Mouse (Mus musculus): ENCODE results near the gene Scarb2. TPM values are rescaled to one million over a fixed set of nuclear protein-coding genes. Genes with fewer than 3 reads are reported as not detected.
A peak's percentile ranks its signal among the peaks of the same experiment; 100 is the strongest.
"Not testable (repeated sequence)": the region's sequence is repeated elsewhere in the genome, so short reads cannot be mapped to it uniquely, and the experiment has no call there.

Scarb2 gene
- polyA plus RNA-seq (2016; fragmentation: Nextera tagmentation; extraction: Ambion mirVana) = 14.2 and 17.0 TPM in 2 replicates

DNA sequence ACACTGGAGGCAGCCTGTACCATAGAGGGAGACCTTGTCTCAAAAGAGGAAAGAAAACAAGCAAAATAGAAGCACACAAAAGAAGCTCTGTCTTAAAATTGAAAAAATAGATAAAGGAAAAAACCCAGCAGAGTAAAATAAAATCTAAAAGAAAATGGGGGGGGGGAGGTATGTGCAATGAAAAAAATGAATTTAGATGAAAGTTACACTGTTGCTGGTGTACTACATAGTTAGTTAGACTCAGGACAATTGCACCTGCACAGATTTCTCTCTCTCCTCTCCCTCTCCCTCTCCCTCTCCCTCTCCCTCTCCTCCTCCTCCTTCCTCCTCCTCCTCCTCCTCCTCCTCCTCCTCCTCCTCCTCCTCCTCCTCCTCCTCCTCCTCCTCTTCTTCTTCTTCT is at the start of gene Scarb2:
Scarb2 (minus strand) TSS at position 101 of the 400 bp plus-strand sequence.
- no peaks in the 10 kb centered on the region for H3K27me3 ChIP-seq
- peak within 1 kb of the TSS; percentile 71 for H3K4me2 ChIP-seq (replicated peaks)
- peak within 1 kb of the TSS; percentile 96; the same call in 1 of the 2 replicates for H3K9ac ChIP-seq (replicated peaks)
- peak within 1 kb of the TSS; percentile 90 for H3K4me3 ChIP-seq
- ATAC-seq (ENCODE audit: low FRiP score, low read depth) = no peak
- peaks cover 24% of the 10 kb centered on the region for H3K4me1 ChIP-seq
- H3K27ac ChIP-seq (replicated peaks) = peak within 1 kb of the TSS; percentile 99
- no peaks in the 10 kb centered on the region for H3K36me3 ChIP-seq
- no peaks in the 10 kb centered on the region for H3K9me3 ChIP-seq

DNA sequence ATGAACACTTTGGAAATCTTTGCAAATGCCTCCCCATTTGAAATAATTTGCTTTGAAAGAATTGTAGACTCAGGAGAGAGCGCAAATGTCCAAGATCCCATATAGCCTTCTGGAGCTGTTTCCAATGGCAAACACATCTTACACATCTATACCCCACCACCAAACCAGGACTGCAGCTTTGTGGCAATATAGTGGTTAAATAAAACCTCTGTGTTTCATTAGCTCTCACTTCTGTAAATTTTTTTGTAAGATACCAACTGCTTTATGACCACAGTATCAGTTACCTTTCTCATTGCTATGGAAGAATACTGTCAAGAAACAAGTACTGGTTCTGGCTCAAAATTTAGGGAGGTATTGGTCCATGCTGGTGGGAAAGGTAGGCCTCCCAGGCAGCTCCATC is 49.3 kb upstream of the Scarb2 start:
- Histone ChIP-seq H3K9me3 (no peaks in the 10 kb centered on the region), H3K9ac (replicated peaks) (no peak overlapping the region), H3K4me3 (no peak overlapping the region), H3K27ac (replicated peaks) (no peak overlapping the region), H3K36me3 (no peaks in the 10 kb centered on the region), H3K27me3 (no peaks in the 10 kb centered on the region), H3K4me2 (replicated peaks) (no peak overlapping the region), H3K4me1 (no peaks in the 10 kb centered on the region)
- WGBS = 100% methylated on average over 1 of the region's 1 CpGs
- ATAC-seq (ENCODE audit: low FRiP score, low read depth) = no peak

DNA sequence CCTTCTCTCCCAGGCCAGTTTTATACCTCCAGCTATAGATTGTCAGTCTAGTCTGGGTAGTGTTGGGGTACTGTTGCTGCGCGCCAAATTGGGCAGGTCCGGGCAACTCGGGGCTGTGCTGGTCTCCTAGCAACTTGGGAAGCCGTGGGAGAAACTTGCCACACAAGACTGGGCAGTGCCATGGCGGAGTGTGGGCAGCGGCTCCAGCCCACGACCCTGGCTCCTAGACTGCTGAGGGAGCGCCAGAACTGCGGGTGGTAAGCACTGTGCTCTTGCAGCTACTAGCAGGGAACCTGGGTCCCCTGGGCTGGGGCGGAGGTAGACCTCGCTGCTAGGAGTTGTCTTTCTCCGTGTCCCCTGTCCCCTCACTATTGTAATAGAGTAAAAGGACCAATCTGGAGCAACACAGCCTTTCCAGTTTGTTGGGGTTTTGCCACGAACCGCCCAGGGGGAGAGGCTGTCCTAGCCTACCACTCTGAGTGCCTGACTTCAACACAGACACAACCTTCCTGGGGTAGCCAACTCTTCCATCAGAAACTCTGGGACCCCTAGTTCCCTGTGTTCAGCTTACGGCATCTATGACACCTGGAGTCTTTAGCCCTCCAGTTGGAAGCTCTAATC is 48.4 kb upstream of the Scarb2 start, which contains the start of gene Fam47e:
Fam47e (plus strand) TSS at position 179 of the 621 bp plus-strand sequence.
- H3K9ac ChIP-seq (replicated peaks) = no peak within 1 kb of the TSS
- no peak for ATAC-seq (ENCODE audit: low FRiP score, low read depth)
- H3K4me1 ChIP-seq = no peaks in the 10 kb centered on the region
- no peaks in the 10 kb centered on the region for H3K27me3 ChIP-seq
- H3K4me2 ChIP-seq (replicated peaks) = no peak within 1 kb of the TSS
- WGBS = 77% methylated on average over 16 of the region's 16 CpGs
- no peak within 1 kb of the TSS for H3K4me3 ChIP-seq
- no peak within 1 kb of the TSS for H3K27ac ChIP-seq (replicated peaks)
- H3K9me3 ChIP-seq = no peaks in the 10 kb centered on the region
- no peaks in the 10 kb centered on the region for H3K36me3 ChIP-seq

GRCm38 (mm10) chr5:92554443-92554842 is 47.8 kb upstream of the Scarb2 start:
- Histone ChIP-seq H3K9me3 (no peaks in the 10 kb centered on the region), H3K27me3 (no peaks in the 10 kb centered on the region), H3K4me2 (replicated peaks) (no peak overlapping the region), H3K4me1 (no peaks in the 10 kb centered on the region), H3K36me3 (no peaks in the 10 kb centered on the region), H3K9ac (replicated peaks) (no peak overlapping the region), H3K27ac (replicated peaks) (no peak overlapping the region), H3K4me3 (no peak overlapping the region)
- ATAC-seq (ENCODE audit: low FRiP score, low read depth) = no peak
- 89% methylated on average over 4 of the region's 4 CpGs for WGBS

DNA sequence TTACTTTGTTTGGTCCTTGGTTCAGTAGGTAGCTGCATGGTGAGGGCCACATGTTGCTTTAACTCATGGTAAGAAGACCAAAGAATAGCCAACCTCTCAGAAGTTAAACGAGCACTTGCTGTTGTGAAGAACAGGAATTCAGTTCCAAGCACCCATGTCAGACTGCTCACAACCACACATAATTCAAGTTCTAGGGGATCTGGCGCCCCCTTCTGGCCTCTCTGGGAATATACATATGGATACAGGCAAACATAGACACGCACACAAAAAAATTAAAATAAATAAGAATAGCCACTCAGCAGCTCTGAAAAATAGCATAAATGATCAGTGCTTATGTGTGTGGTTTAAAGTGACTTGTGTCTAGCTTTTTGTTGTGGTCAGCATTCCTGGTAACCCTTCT is 47.3 kb upstream of the Scarb2 start:
- H3K9me3 ChIP-seq = no peaks in the 10 kb centered on the region
- no peaks in the 10 kb centered on the region for H3K36me3 ChIP-seq
- H3K4me1 ChIP-seq = no peaks in the 10 kb centered on the region
- H3K4me2 ChIP-seq (replicated peaks) = no peak overlapping the region
- 59% methylated on average over 3 of the region's 3 CpGs for WGBS
- no peaks in the 10 kb centered on the region for H3K27me3 ChIP-seq
- no peak overlapping the region for H3K4me3 ChIP-seq
- no peak for ATAC-seq (ENCODE audit: low FRiP score, low read depth)
- H3K9ac ChIP-seq (replicated peaks) = no peak overlapping the region
- no peak overlapping the region for H3K27ac ChIP-seq (replicated peaks)

DNA sequence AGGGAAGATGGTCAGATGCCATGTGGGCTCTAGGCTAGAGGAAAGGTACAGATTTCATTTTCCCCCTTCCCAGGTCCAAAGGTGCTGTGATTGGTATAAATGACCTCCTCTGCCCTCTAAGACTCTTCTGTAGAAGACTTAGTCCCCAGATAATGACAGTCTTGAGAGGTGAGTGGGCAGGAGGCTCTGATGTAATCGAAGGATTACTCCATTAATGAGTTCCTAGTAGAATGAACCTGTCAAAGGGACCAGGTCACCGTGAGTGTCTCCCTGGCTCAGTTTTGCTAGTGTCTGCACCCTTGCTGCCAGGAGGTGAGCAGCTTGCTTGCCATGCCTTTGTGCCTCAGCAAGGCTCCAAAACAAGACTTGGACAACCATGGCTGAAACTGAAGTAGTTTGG is 46.0 kb upstream of the Scarb2 start:
- Histone ChIP-seq H3K4me2 (replicated peaks) (no peak overlapping the region), H3K9me3 (no peaks in the 10 kb centered on the region), H3K4me3 (no peak overlapping the region), H3K4me1 (no peaks in the 10 kb centered on the region), H3K27ac (replicated peaks) (no peak overlapping the region), H3K27me3 (no peaks in the 10 kb centered on the region), H3K9ac (replicated peaks) (no peak overlapping the region), H3K36me3 (no peaks in the 10 kb centered on the region)
- 89% methylated on average over 2 of the region's 2 CpGs for WGBS
- ATAC-seq (ENCODE audit: low FRiP score, low read depth) = no peak

- 85% methylated on average over 4 of the region's 4 CpGs for WGBS
- Histone ChIP-seq H3K27me3 (no peaks in the 10 kb centered on the region), H3K36me3 (no peaks in the 10 kb centered on the region), H3K4me1 (no peaks in the 10 kb centered on the region), H3K9me3 (no peaks in the 10 kb centered on the region), H3K9ac (replicated peaks) (no peak overlapping the region), H3K4me3 (no peak overlapping the region), H3K4me2 (replicated peaks) (no peak overlapping the region), H3K27ac (replicated peaks) (no peak overlapping the region)
- ATAC-seq (ENCODE audit: low FRiP score, low read depth) = no peak
Measured at GRCm38 (mm10) chr5:92539698-92540097, 33.1 kb upstream of the Scarb2 start.

DNA sequence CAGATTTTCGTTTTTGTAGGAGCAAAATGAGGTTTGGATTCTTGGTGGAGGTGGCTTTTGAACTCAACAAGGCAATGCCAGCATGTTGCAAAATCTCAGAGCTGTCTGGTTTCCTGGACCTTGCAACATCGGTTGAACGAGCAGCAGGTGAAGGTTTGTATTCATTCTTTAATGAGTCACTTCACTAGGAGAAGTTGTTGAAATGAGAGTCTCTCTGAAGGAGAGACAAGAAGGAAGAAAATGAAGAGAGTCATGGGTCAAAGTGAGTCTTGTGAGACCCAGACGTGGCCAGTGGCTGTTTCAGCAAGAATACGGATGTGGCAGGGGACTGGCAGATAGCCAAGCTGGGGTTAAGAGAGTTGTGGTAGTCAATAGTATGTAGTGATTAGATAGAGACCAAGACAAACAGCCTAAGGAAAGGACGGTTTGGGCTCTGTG is 18.2 kb upstream of the Scarb2 start:
- no peak overlapping the region for H3K9ac ChIP-seq (replicated peaks)
- no peak for ATAC-seq (ENCODE audit: low FRiP score, low read depth)
- H3K27ac ChIP-seq (replicated peaks) = no peak overlapping the region
- no peak overlapping the region for H3K4me3 ChIP-seq
- no peak overlapping the region for H3K4me2 ChIP-seq (replicated peaks)
- no peaks in the 10 kb centered on the region for H3K4me1 ChIP-seq
- H3K27me3 ChIP-seq = no peaks in the 10 kb centered on the region
- 80% methylated on average over 6 of the region's 6 CpGs for WGBS
- no peaks in the 10 kb centered on the region for H3K36me3 ChIP-seq
- H3K9me3 ChIP-seq = no peaks in the 10 kb centered on the region

- H3K4me2 ChIP-seq (replicated peaks); H3K27ac ChIP-seq (replicated peaks); H3K4me1 ChIP-seq; H3K27me3 ChIP-seq; H3K4me3 ChIP-seq; H3K9ac ChIP-seq (replicated peaks); H3K9me3 ChIP-seq; ATAC-seq (ENCODE audit: low FRiP score, low read depth); H3K36me3 ChIP-seq: not testable (repeated sequence)
- WGBS = 90% methylated on average over 2 of the region's 2 CpGs
Measured at GRCm38 (mm10) chr5:92521131-92521530, 14.5 kb upstream of the Scarb2 start.

GRCm38 (mm10) chr5:92512066-92512465 is 5.4 kb upstream of the Scarb2 start:
- Histone ChIP-seq H3K9me3 (no peaks in the 10 kb centered on the region), H3K27ac (replicated peaks) (no peak overlapping the region), H3K27me3 (no peaks in the 10 kb centered on the region), H3K4me1 (no peaks in the 10 kb centered on the region), H3K4me2 (replicated peaks) (no peak overlapping the region), H3K36me3 (no peaks in the 10 kb centered on the region), H3K4me3 (no peak overlapping the region), H3K9ac (replicated peaks) (no peak overlapping the region)
- ATAC-seq (ENCODE audit: low FRiP score, low read depth) = no peak
- WGBS = 85% methylated on average over 5 of the region's 5 CpGs

DNA sequence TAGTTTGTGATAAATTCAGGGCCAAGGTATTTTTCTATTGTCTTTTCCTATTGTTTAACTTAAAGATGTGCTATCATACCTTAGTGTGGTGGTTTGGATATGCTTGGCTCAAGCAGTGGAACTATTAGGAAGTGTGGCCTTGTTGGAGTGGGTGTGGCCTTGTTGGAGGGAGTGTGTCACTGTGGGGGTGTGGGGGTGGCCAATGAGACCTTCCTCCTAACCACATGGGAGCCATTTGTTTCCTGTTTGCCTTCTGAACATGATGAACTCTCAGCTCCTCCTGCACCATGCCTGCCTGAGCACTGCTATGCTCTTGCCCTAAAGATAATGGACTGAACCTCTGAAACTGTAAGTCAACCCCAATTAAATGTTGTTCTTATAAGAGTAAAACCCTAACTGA is 4.6 kb upstream of the Scarb2 start:
- H3K4me1 ChIP-seq = peaks cover 2% of the 10 kb centered on the region; the same call in 1 of the 2 replicates
- no peak for ATAC-seq (ENCODE audit: low FRiP score, low read depth)
- no peak overlapping the region for H3K9ac ChIP-seq (replicated peaks)
- no peaks in the 10 kb centered on the region for H3K36me3 ChIP-seq
- no peak overlapping the region for H3K4me3 ChIP-seq
- H3K27ac ChIP-seq (replicated peaks) = no peak overlapping the region
- H3K27me3 ChIP-seq = no peaks in the 10 kb centered on the region
- no peaks in the 10 kb centered on the region for H3K9me3 ChIP-seq
- H3K4me2 ChIP-seq (replicated peaks) = no peak overlapping the region

- no peak overlapping the region for H3K27ac ChIP-seq (replicated peaks)
- no peaks in the 10 kb centered on the region for H3K36me3 ChIP-seq
- H3K4me3 ChIP-seq = no peak overlapping the region
- no peak for ATAC-seq (ENCODE audit: low FRiP score, low read depth)
- H3K4me1 ChIP-seq = peaks cover 13% of the 10 kb centered on the region
- no peaks in the 10 kb centered on the region for H3K9me3 ChIP-seq
- 92% methylated on average over 5 of the region's 5 CpGs for WGBS
- no peak overlapping the region for H3K9ac ChIP-seq (replicated peaks)
- H3K27me3 ChIP-seq = no peaks in the 10 kb centered on the region
- no peak overlapping the region for H3K4me2 ChIP-seq (replicated peaks)
Measured at GRCm38 (mm10) chr5:92508853-92509252, 2.2 kb upstream of the Scarb2 start.

DNA sequence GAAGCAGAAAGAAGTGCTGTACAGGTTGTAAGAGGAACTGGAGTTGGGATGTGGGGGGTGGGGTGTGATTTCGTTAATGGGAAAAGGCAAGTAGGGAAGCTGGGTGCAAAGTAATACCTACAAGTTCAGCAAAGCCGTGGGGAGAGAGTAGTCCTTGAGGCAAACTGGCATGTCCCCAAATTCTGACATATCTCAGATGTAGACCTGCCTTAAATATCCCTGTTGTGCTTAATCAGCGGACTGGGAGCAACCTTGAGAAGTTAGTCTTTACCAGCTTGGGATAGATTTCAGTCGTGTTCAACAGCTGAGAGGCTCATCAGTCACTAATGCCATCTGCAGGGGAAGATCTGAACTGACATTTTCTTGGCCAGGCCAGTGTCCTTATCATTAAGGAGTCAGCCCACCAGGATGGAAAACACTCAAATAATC is 318 bp downstream of the Scarb2 start:
- Histone ChIP-seq H3K4me2 (replicated peaks) (peak overlapping the region; percentile 71), H3K27ac (replicated peaks) (no peak overlapping the region), H3K4me3 (peak overlapping the region; percentile 90), H3K36me3 (no peaks in the 10 kb centered on the region), H3K9ac (replicated peaks) (peak overlapping the region; percentile 96; the same call in 1 of the 2 replicates), H3K4me1 (peaks cover 24% of the 10 kb centered on the region), H3K9me3 (no peaks in the 10 kb centered on the region), H3K27me3 (no peaks in the 10 kb centered on the region)
- 38% methylated on average over 4 of the region's 4 CpGs for WGBS
- no peak for ATAC-seq (ENCODE audit: low FRiP score, low read depth)

All from midbrain, embryonic 12.5 days (tissue).